Mouse (Mus musculus): ENCODE results near the gene Tfap2b. TPM values are rescaled to one million over a fixed set of nuclear protein-coding genes. Genes with fewer than 3 reads are reported as not detected.

Gene Tfap2b
- polyA plus RNA-seq, 1 experiment from 2014 or later = 239 TPM

GRCm38 (mm10) chr1:19211033-19211405 lies 2.3 kb downstream of the Tfap2b start:
- Histone ChIP-seq H3K36me3 (ENCODE audit: control insufficient read depth, insufficient read depth, low read length) (no peaks in the 10 kb centered on the region), H3K9me3 (ENCODE audit: control insufficient read depth, low read length) (no peaks in the 10 kb centered on the region), H3K4me3 (replicated peaks; ENCODE audit: low read depth, low read length) (peak overlapping the region; percentile 42), H3K4me2 (ENCODE audit: low read length) (peak overlapping the region; percentile 7), H3K27ac (replicated peaks; ENCODE audit: low read depth, low read length) (peak overlapping the region; percentile 89), H3K4me1 (ENCODE audit: control insufficient read depth, insufficient read depth, low read length) (no peaks in the 10 kb centered on the region), H3K27me3 (ENCODE audit: control insufficient read depth, insufficient read depth, low read length) (peaks cover 69% of the 10 kb centered on the region), H3K9ac (replicated peaks; ENCODE audit: low read length) (peak overlapping the region; percentile 65)
- 0% methylated on average over 8 of the region's 8 CpGs for WGBS
- DNase-seq (peak; percentile 41), ATAC-seq (ENCODE audit: low FRiP score, low TSS enrichment) (no peak)

- peak; percentile 57 for DNase-seq
Measured at GRCm38 (mm10) chr1:19211546-19212154, 2.9 kb downstream of the Tfap2b start.

GRCm38 (mm10) chr1:19212691-19213090 lies 4.0 kb downstream of the Tfap2b start:
- H3K4me3 ChIP-seq (replicated peaks; ENCODE audit: low read depth, low read length) = peak overlapping the region; percentile 42
- no peaks in the 10 kb centered on the region for H3K36me3 ChIP-seq (ENCODE audit: control insufficient read depth, insufficient read depth, low read length)
- no peaks in the 10 kb centered on the region for H3K4me1 ChIP-seq (ENCODE audit: control insufficient read depth, insufficient read depth, low read length)
- peak overlapping the region; percentile 29 for H3K4me2 ChIP-seq (ENCODE audit: low read length)
- 0% methylated on average over 4 of the region's 4 CpGs for WGBS
- H3K9ac ChIP-seq (replicated peaks; ENCODE audit: low read length) = peak overlapping the region; percentile 65
- DNase-seq (no peak), ATAC-seq (ENCODE audit: low FRiP score, low TSS enrichment) (no peak)
- H3K9me3 ChIP-seq (ENCODE audit: control insufficient read depth, low read length) = no peaks in the 10 kb centered on the region
- peak overlapping the region; percentile 89 for H3K27ac ChIP-seq (replicated peaks; ENCODE audit: low read depth, low read length)
- peaks cover 77% of the 10 kb centered on the region for H3K27me3 ChIP-seq (ENCODE audit: control insufficient read depth, insufficient read depth, low read length)

More at GRCm38 (mm10) chr1:19211546-19212154, 2.9 kb downstream of the Tfap2b start:
- Histone ChIP-seq H3K27ac (replicated peaks; ENCODE audit: low read depth, low read length) (peak overlapping the region; percentile 89), H3K4me3 (replicated peaks; ENCODE audit: low read depth, low read length) (peak overlapping the region; percentile 42), H3K9me3 (ENCODE audit: control insufficient read depth, low read length) (no peaks in the 10 kb centered on the region), H3K36me3 (ENCODE audit: control insufficient read depth, insufficient read depth, low read length) (no peaks in the 10 kb centered on the region), H3K27me3 (ENCODE audit: control insufficient read depth, insufficient read depth, low read length) (peaks cover 75% of the 10 kb centered on the region), H3K9ac (replicated peaks; ENCODE audit: low read length) (peak overlapping the region; percentile 65), H3K4me1 (ENCODE audit: control insufficient read depth, insufficient read depth, low read length) (no peaks in the 10 kb centered on the region), H3K4me2 (ENCODE audit: low read length) (peak overlapping the region; percentile 7)
- peak; percentile 15; the same call in 1 of the 2 replicates for ATAC-seq (ENCODE audit: low FRiP score, low TSS enrichment)
- WGBS = under 1% methylated on average over 15 of the region's 15 CpGs

- no peaks in the 10 kb centered on the region for H3K36me3 ChIP-seq (ENCODE audit: control insufficient read depth, insufficient read depth, low read length)
- no peaks in the 10 kb centered on the region for H3K4me1 ChIP-seq (ENCODE audit: control insufficient read depth, insufficient read depth, low read length)
- H3K27ac ChIP-seq (replicated peaks; ENCODE audit: low read depth, low read length) = peak overlapping the region; percentile 89
- H3K4me3 ChIP-seq (replicated peaks; ENCODE audit: low read depth, low read length) = peak overlapping the region; percentile 42
- ATAC-seq (ENCODE audit: low FRiP score, low TSS enrichment) = no peak
- no peaks in the 10 kb centered on the region for H3K9me3 ChIP-seq (ENCODE audit: control insufficient read depth, low read length)
- WGBS = 1% methylated on average over 4 of the region's 4 CpGs
- H3K9ac ChIP-seq (replicated peaks; ENCODE audit: low read length) = peak overlapping the region; percentile 65
- peak; percentile 40 for DNase-seq
- H3K27me3 ChIP-seq (ENCODE audit: control insufficient read depth, insufficient read depth, low read length) = peaks cover 79% of the 10 kb centered on the region
- H3K4me2 ChIP-seq (ENCODE audit: low read length) = peak overlapping the region; percentile 29
Measured at GRCm38 (mm10) chr1:19213171-19213570, 4.5 kb downstream of the Tfap2b start.

GRCm38 (mm10) chr1:19213851-19214395 lies 5.2 kb downstream of the Tfap2b start:
- H3K4me2 ChIP-seq (ENCODE audit: low read length) = peak overlapping the region; percentile 52
- peak overlapping the region; percentile 66 for H3K9ac ChIP-seq (replicated peaks; ENCODE audit: low read length)
- H3K27me3 ChIP-seq (ENCODE audit: control insufficient read depth, insufficient read depth, low read length) = peaks cover 79% of the 10 kb centered on the region
- no peaks in the 10 kb centered on the region for H3K4me1 ChIP-seq (ENCODE audit: control insufficient read depth, insufficient read depth, low read length)
- H3K27ac ChIP-seq (replicated peaks; ENCODE audit: low read depth, low read length) = peak overlapping the region; percentile 89
- ATAC-seq (ENCODE audit: low FRiP score, low TSS enrichment) (no peak), DNase-seq (peak; percentile 32)
- no peaks in the 10 kb centered on the region for H3K9me3 ChIP-seq (ENCODE audit: control insufficient read depth, low read length)
- 2% methylated on average over 36 of the region's 36 CpGs for WGBS
- H3K36me3 ChIP-seq (ENCODE audit: control insufficient read depth, insufficient read depth, low read length) = no peaks in the 10 kb centered on the region
- peak overlapping the region; percentile 42 for H3K4me3 ChIP-seq (replicated peaks; ENCODE audit: low read depth, low read length)

GRCm38 (mm10) chr1:19217391-19217790 lies 8.7 kb downstream of the Tfap2b start:
- Histone ChIP-seq H3K27ac (replicated peaks; ENCODE audit: low read depth, low read length) (peak overlapping the region; percentile 89), H3K4me3 (replicated peaks; ENCODE audit: low read depth, low read length) (peak overlapping the region; percentile 42)

GRCm38 (mm10) chr1:19218221-19218620 lies 9.5 kb downstream of the Tfap2b start:
- DNase-seq (peak; percentile 36), ATAC-seq (ENCODE audit: low FRiP score, low TSS enrichment) (no peak)
- H3K4me2 ChIP-seq (ENCODE audit: low read length) = peak overlapping the region; percentile 52
- H3K9me3 ChIP-seq (ENCODE audit: control insufficient read depth, low read length) = no peaks in the 10 kb centered on the region
- no peaks in the 10 kb centered on the region for H3K4me1 ChIP-seq (ENCODE audit: control insufficient read depth, insufficient read depth, low read length)
- peaks cover 93% of the 10 kb centered on the region for H3K27me3 ChIP-seq (ENCODE audit: control insufficient read depth, insufficient read depth, low read length)
- peak overlapping the region; percentile 89 for H3K27ac ChIP-seq (replicated peaks; ENCODE audit: low read depth, low read length)
- 0% methylated on average over 7 of the region's 7 CpGs for WGBS
- H3K4me3 ChIP-seq (replicated peaks; ENCODE audit: low read depth, low read length) = peak overlapping the region; percentile 42
- H3K36me3 ChIP-seq (ENCODE audit: control insufficient read depth, insufficient read depth, low read length) = no peaks in the 10 kb centered on the region
- peak overlapping the region; percentile 55 for H3K9ac ChIP-seq (replicated peaks; ENCODE audit: low read length)

More at GRCm38 (mm10) chr1:19217391-19217790, 8.7 kb downstream of the Tfap2b start:
- no peaks in the 10 kb centered on the region for H3K36me3 ChIP-seq (ENCODE audit: control insufficient read depth, insufficient read depth, low read length)
- no peaks in the 10 kb centered on the region for H3K9me3 ChIP-seq (ENCODE audit: control insufficient read depth, low read length)
- H3K9ac ChIP-seq (replicated peaks; ENCODE audit: low read length) = peak overlapping the region; percentile 55
- under 1% methylated on average over 16 of the region's 16 CpGs for WGBS
- peak overlapping the region; percentile 52 for H3K4me2 ChIP-seq (ENCODE audit: low read length)
- H3K27me3 ChIP-seq (ENCODE audit: control insufficient read depth, insufficient read depth, low read length) = peaks cover 92% of the 10 kb centered on the region
- no peak for ATAC-seq (ENCODE audit: low FRiP score, low TSS enrichment)
- DNase-seq = peak; percentile 42
- H3K4me1 ChIP-seq (ENCODE audit: control insufficient read depth, insufficient read depth, low read length) = no peaks in the 10 kb centered on the region

GRCm38 (mm10) chr1:19219381-19219780 lies 10.7 kb downstream of the Tfap2b start:
- peak overlapping the region; percentile 38 for H3K4me2 ChIP-seq (ENCODE audit: low read length)
- DNase-seq = peak; percentile 25

GRCm38 (mm10) chr1:19220564-19220963 lies 11.8 kb downstream of the Tfap2b start:
- DNase-seq (peak; percentile 39), ATAC-seq (ENCODE audit: low FRiP score, low TSS enrichment) (no peak)
- H3K36me3 ChIP-seq (ENCODE audit: control insufficient read depth, insufficient read depth, low read length) = no peaks in the 10 kb centered on the region
- H3K4me1 ChIP-seq (ENCODE audit: control insufficient read depth, insufficient read depth, low read length) = no peaks in the 10 kb centered on the region
- H3K9me3 ChIP-seq (ENCODE audit: control insufficient read depth, low read length) = no peaks in the 10 kb centered on the region
- peaks cover 94% of the 10 kb centered on the region for H3K27me3 ChIP-seq (ENCODE audit: control insufficient read depth, insufficient read depth, low read length)
- peak overlapping the region; percentile 38 for H3K4me2 ChIP-seq (ENCODE audit: low read length)
- H3K4me3 ChIP-seq (replicated peaks; ENCODE audit: low read depth, low read length) = peak overlapping the region; percentile 7; the same call in 1 of the 2 replicates
- WGBS = 3% methylated on average over 1 of the region's 1 CpGs
- peak overlapping the region; percentile 5; the same call in 1 of the 2 replicates for H3K27ac ChIP-seq (replicated peaks; ENCODE audit: low read depth, low read length)
- no peak overlapping the region for H3K9ac ChIP-seq (replicated peaks; ENCODE audit: low read length)

More at GRCm38 (mm10) chr1:19219381-19219780, 10.7 kb downstream of the Tfap2b start:
- no peaks in the 10 kb centered on the region for H3K4me1 ChIP-seq (ENCODE audit: control insufficient read depth, insufficient read depth, low read length)
- ATAC-seq (ENCODE audit: low FRiP score, low TSS enrichment) = no peak
- H3K4me3 ChIP-seq (replicated peaks; ENCODE audit: low read depth, low read length) = peak overlapping the region; percentile 12; the same call in 1 of the 2 replicates
- peak overlapping the region; percentile 9; the same call in 1 of the 2 replicates for H3K9ac ChIP-seq (replicated peaks; ENCODE audit: low read length)
- peak overlapping the region; percentile 70 for H3K27ac ChIP-seq (replicated peaks; ENCODE audit: low read depth, low read length)
- peaks cover 94% of the 10 kb centered on the region for H3K27me3 ChIP-seq (ENCODE audit: control insufficient read depth, insufficient read depth, low read length)
- no peaks in the 10 kb centered on the region for H3K9me3 ChIP-seq (ENCODE audit: control insufficient read depth, low read length)
- H3K36me3 ChIP-seq (ENCODE audit: control insufficient read depth, insufficient read depth, low read length) = no peaks in the 10 kb centered on the region

Data from midbrain, embryonic 14.5 days (tissue).